Mouse (Mus musculus) embryo, embryonic 10.5 days (tissue): Measurements from ENCODE around the gene Gm6034.
A peak's percentile ranks its signal among the peaks of the same experiment; 100 is the strongest.
"Not testable (repeated sequence)": the region's sequence is repeated elsewhere in the genome, so short reads cannot be mapped to it uniquely, and the experiment has no call there.

Experiments
- DNase-seq: peaks from one replicate; pipeline ENCODE4 v3.0.0-alpha.2; 2015; ENCODE audit warnings: low spot score

The Gm6034 gene

GRCm38 (mm10) chr17:36082519-36083232 lies 39.9 kb downstream of the Gm6034 start:
- DNase-seq = not testable (repeated sequence)

DNA sequence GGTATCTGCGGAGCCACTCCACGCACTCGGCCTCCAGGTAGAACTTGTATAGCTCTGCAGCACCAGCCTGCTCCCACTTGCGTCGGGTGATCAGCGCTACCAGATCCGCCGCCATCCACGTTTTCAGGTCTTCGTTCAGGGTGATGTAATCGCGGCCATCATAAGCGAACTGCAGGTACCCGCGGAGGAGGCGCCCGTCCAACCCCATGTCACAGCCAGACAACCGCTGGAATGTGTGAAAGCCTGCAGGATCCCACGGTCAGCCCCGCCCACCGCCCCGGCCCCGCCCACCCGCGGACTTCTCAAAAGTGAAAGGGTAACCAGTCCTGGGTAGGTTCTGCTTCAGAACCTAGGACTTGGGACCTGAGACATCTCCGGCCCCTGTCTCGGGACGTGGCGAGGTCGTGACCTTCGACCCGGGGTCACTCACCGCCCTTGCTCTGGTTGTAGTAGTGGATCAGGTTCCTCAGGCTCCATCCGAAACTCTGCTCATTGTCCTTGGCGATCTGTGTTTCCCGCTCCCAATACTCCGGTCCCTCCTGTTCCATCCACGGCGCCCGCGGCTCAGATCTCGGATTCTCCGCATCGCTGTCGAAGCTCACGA lies 40.6 kb downstream of the Gm6034 start:
- DNase-seq = peak; percentile 67

DNA sequence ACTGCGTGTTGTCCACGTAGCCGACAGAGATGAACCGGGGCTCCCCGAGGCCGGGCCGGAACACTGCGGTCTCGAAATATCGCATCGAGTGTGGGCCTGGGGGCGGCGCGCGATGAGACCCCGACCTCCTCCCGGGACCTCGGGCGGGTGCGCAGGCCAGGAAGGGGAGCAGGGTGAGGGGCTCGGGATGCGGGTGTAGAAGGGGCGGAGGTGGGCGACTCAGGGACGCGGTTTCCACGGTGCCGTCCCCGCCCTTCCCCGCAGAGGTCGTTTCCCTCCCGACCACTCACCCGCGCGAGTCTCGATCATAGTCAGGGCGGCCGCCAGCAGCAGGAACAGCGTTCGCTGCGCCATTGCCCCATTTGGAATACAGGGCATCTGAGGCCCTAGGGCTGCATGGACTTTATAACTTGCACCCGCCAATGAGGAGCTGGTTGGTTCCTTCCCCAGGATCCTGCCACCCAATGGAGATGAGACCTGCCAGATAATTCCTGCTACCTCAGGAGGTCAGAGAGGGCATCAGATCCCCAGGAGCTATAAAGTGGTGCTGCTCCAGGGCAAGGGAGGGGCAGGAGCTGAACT lies 41.2 kb downstream of the Gm6034 start:
- peak; percentile 33 for DNase-seq

- DNase-seq = not testable (repeated sequence)
Measured at GRCm38 (mm10) chr17:36085976-36086375, 43.2 kb downstream of the Gm6034 start.

DNA sequence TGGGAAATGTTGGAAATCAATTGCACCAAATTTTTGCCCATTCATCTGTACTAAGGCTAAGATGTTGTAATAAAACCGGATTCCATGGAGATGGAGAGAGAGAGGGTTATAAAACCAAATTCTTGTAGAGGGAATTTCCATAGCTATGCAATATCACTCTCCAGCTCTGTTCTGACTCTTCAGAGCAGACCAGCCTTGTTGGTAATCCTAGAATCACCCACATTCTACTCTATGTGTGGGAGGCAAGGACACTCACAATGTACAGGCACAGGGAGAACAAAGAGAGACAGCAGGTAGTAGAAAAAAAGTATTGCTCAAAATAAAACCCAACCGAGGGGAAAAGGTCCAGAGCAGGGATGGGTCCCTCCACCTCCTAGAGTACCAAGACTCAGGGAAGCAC lies 49.2 kb downstream of the Gm6034 start:
- not testable (repeated sequence) for DNase-seq

DNA sequence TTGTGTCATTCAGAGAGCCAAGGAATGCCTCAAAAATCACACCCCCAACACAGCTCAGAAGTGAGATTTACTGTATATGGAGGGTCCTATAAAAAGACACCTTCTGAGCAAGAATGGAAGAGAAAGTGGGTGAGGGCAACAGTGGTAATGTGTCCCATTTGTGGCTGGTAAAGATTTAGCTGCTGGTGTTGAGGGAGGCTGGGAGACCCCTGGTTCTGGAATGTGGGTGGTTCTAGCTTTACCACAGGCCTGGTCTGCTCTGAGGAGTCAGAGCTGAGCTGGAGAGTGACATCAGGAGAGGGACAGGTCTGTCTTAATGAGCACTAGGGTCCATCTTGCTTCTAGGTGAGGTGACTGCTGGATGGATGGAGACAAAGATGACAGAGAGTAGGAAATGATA lies 49.8 kb downstream of the Gm6034 start:
- not testable (repeated sequence) for DNase-seq

- no peak for DNase-seq
Measured at GRCm38 (mm10) chr17:36093936-36094335, 51.2 kb downstream of the Gm6034 start.

GRCm38 (mm10) chr17:36099603-36100002 lies 56.8 kb downstream of the Gm6034 start:
- DNase-seq = not testable (repeated sequence)

DNA sequence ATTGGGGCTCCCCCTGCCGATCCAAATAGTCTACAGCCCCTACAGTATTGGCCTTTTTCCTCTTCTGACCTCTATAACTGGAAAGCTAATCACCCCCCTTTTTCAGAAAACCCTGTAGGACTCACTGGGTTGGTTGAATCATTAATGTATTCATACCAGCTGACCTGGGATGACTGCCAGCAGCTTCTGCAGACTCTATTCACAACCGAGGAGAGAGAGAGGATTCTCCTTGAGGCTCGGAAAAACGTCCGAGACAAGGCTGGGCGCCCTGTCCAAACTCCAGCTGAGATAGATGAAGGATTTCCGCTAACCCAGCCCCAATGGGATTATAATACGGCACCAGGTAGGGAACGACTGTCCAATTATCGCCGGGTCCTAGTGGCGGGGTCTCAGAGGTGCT lies 59.3 kb downstream of the Gm6034 start:
- not testable (repeated sequence) for DNase-seq
